15 mouse cellular contexts compared by ENCODE assay signal in the genomic region with DNA sequence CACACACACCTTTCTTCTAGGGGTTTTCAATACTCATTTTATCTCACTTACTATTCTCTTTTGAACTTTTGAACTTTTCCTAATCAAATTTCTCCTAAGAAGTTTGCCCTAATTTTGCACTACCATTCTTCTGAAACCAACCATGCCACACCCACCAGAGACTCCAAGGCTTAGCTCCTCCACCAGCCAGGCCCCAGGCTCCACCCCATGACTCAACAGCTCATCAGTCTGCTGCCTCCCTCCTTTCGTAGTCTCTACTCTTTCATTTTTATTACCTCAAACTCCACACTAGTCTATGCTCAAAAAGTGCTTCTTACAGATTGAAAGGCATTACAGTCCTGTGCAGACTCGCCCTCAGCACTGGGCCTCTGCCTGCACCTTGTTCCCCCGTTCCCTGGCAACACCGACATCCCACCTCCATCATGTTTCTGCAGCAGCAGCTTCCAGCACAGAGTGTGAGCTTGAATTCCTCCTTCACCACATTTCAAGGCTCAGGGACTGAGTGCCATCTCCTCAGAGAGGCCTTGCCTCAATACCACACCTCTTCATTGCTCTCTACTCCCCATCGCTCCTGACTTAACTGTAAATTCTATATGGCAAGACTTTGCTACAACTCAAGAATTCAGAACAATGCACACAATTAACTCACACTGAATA. TPM values are rescaled to one million over a fixed set of nuclear protein-coding genes. Genes with fewer than 3 reads are reported as not detected.
DNase-seq lines count a peak whose midpoint lies in the region; ATAC-seq and TF ChIP-seq lines count a peak whose summit lies in the region.
"Had no signal": no experiment of that assay in that cellular context is flagged by ENCODE, and none has a peak within 500 bp of the region (broad histone marks: within the 10 kb centered on the region; RNA-seq: fewer than 3 reads in every experiment).

No protein-coding gene starts in this region.

- no peaks in the 10 kb centered on the region for H3K27me3 ChIP-seq in heart, embryonic 10.5 days (ENCODE audit: insufficient read depth, poor library complexity, severe bottlenecking)
- no peaks in the 10 kb centered on the region for H3K27me3 ChIP-seq in MEL (ENCODE audit: control insufficient read depth in 1 of 2, insufficient read depth in 2 of 2, low read length in 2 of 2)
- H3K27me3 ChIP-seq: CH12.LX; embryonic facial prominence, embryonic 15.5 days; hindbrain, embryonic 15.5 days had no signal

- H3K9me3 ChIP-seq in heart, embryonic 10.5 days: no peaks in the 10 kb centered on the region
- no peaks in the 10 kb centered on the region for H3K9me3 ChIP-seq in MEL (replicated peaks; ENCODE audit: insufficient read depth, low read length)
- H3K9me3 ChIP-seq: embryonic facial prominence, embryonic 15.5 days; hindbrain, embryonic 15.5 days; limb, embryonic 10.5 days had no signal

- DNase-seq in heart, embryonic 10.5 days (ENCODE audit: low spot score): peak; percentile 86
- DNase-seq in heart, postnatal 14 days: no peak
- peak; percentile 31 for DNase-seq in MEL (ENCODE audit: low read depth, low spot score)
- DNase-seq in c-Kit-positive CD71-positive TER-119-positive erythroid progenitor cells, embryonic 14.5 days (ENCODE audit: low spot score): peak; percentile 49
- no peak for DNase-seq in kidney, postnatal 25 days
- no peak for DNase-seq in urinary bladder, adult 18-20 months (ENCODE audit: low spot score in 2 of 2)
- DNase-seq: cerebellum, adult 9-11 months; lung, postnatal 4 days had no signal

- H3K36me3 ChIP-seq in heart, embryonic 10.5 days: peaks cover 4% of the 10 kb centered on the region; the same call in 1 of the 2 replicates
- no peaks in the 10 kb centered on the region for H3K36me3 ChIP-seq in MEL (ENCODE audit: control insufficient read depth in 1 of 2, insufficient read depth in 2 of 2, low read length in 2 of 2)
- H3K36me3 ChIP-seq in macrophage (ENCODE audit: inconsistent target): 0 out of 2 replicates have a peak, but pooled peaks cover 8% of the 10 kb centered on the region

- ATAC-seq in granulocyte monocyte progenitor cell, adult 5-6 weeks (replicated peaks; ENCODE audit: poor library complexity, severe bottlenecking): no peak

- no peak for TF ChIP-seq RAD21 in MEL (IDR thresholded peaks at IDR 0.05; ENCODE audit: low read depth, low read length)

- no peaks in the 10 kb centered on the region for H3K79me2 ChIP-seq in MEL (ENCODE audit: control insufficient read depth, insufficient read depth, low read length, poor library complexity)
- no peaks in the 10 kb centered on the region; the same call in 1 of the 2 replicates for H3K79me2 ChIP-seq in macrophage (ENCODE audit: inconsistent target)

- no peak for TF ChIP-seq CTCF in MEL (IDR thresholded peaks at IDR 0.05 in 2 of 3, conservative IDR thresholded peaks at IDR 0.05 in 1 of 3; ENCODE audit: control insufficient read depth in 1 of 3, insufficient read depth in 1 of 3, low read depth in 2 of 3, low read length in 3 of 3, poor library complexity in 1 of 3, severe bottlenecking in 1 of 3)

- no peak overlapping the region for H3K9ac ChIP-seq in MEL (ENCODE audit: control insufficient read depth, low read depth, low read length, poor library complexity, severe bottlenecking)
- H3K9ac ChIP-seq: embryonic facial prominence, embryonic 15.5 days; hindbrain, embryonic 15.5 days had no signal

- WGBS in heart, embryonic 10.5 days: 68% methylated on average over 5 of the region's 5 CpGs
- 93% methylated on average over 5 of the region's 5 CpGs for WGBS in macrophage (ENCODE audit: missing documents)

- intact Hi-C loops in heart, postnatal 14 days (cut with DNase I): loop anchor here (10.0 kb wide), 2 partner anchors 86 to 136 kb away; no protein-coding TSS in a partner anchor

- H3K4me1 ChIP-seq in heart, embryonic 10.5 days: peaks cover 18% of the 10 kb centered on the region
- no peaks in the 10 kb centered on the region for H3K4me1 ChIP-seq in MEL (ENCODE audit: control insufficient read depth in 1 of 2, insufficient read depth in 2 of 2, low read length in 2 of 2)
- H3K4me1 ChIP-seq: hindbrain, embryonic 15.5 days; limb, embryonic 10.5 days had no signal

- peak overlapping the region; percentile 10; the same call in 1 of the 2 replicates for H3K4me3 ChIP-seq in heart, embryonic 10.5 days
- H3K4me3 ChIP-seq in MEL (ENCODE audit: control insufficient read depth in 1 of 2, insufficient read depth in 1 of 2, low read depth in 2 of 2, low read length in 2 of 2) (peak overlapping the region in 1 of 2 experiments; percentile 10; a peak in 1 of 4 replicates), macrophage (ENCODE audit: inconsistent target) (no peak overlapping the region)
- H3K4me3 ChIP-seq: embryonic facial prominence, embryonic 15.5 days; hindbrain, embryonic 15.5 days; limb, embryonic 10.5 days had no signal

- no peak for TF ChIP-seq EP300 in MEL (IDR thresholded peaks at IDR 0.05; ENCODE audit: low read depth in 1 of 2, low read length in 2 of 2)

- H3K27ac ChIP-seq in heart, embryonic 10.5 days: peak overlapping the region; percentile 11; the same call in 1 of the 2 replicates
- H3K27ac ChIP-seq in MEL (ENCODE audit: control insufficient read depth, low read depth, low read length) (no peak overlapping the region), macrophage (peak overlapping the region; percentile 7; the same call in 1 of the 2 replicates)
- H3K27ac ChIP-seq: embryonic facial prominence, embryonic 15.5 days; hindbrain, embryonic 15.5 days; kidney, postnatal 0 days; limb, embryonic 10.5 days had no signal

- TF ChIP-seq POLR2A in MEL (IDR thresholded peaks at IDR 0.05; ENCODE audit: control insufficient read depth in 1 of 2, insufficient read depth in 1 of 2, low read depth in 1 of 2, low read length in 2 of 2, poor library complexity in 1 of 2): no peak

TF ChIP-seq in MEL, 35 proteins besides CTCF, POLR2A, EP300 and RAD21:
- TF ChIP-seq RCOR1 (IDR thresholded peaks at IDR 0.05; ENCODE audit: low read depth, low read length): no peak
- TF ChIP-seq NRF1 (IDR thresholded peaks at IDR 0.05; ENCODE audit: insufficient read depth, low read depth, low read length, poor library complexity, severe bottlenecking): no peak
- TF ChIP-seq ZMIZ1 (IDR thresholded peaks at IDR 0.05; ENCODE audit: low read depth, low read length): no peak
- TF ChIP-seq JUND (IDR thresholded peaks at IDR 0.05; ENCODE audit: low read depth, low read length): no peak
- no peak for TF ChIP-seq MXI1 (IDR thresholded peaks at IDR 0.05; ENCODE audit: low read depth, low read length)
- no peak for TF ChIP-seq POLR2AphosphoS2 (IDR thresholded peaks at IDR 0.05; ENCODE audit: low read length)
- TF ChIP-seq HCFC1 (IDR thresholded peaks at IDR 0.05; ENCODE audit: low read depth, low read length): no peak
TF ChIP-seq in MEL: peak in this region for 0.

RNA-seq across cellular contexts. Expression of a gene that starts 30.6 kb away (rescaled TPM):
- polyA plus RNA-seq in heart, embryonic 10.5 days (2016; fragmentation: Nextera tagmentation; extraction: Ambion mirVana): 150 and 241 TPM in 2 replicates
- 100 to 1,000 TPM; 213 to 231 TPM for total RNA-seq in heart, postnatal 14 days (2021)
- total RNA-seq in MEL (2012; rRNA removed): 0.52 and 0.54 TPM in 2 replicates
- polyA plus RNA-seq in MEL (2012; ENCODE audit: insufficient read depth in 1 of 2, insufficient read length in 2 of 2, low read depth in 1 of 2, low replicate concordance in 2 of 2, missing spikeins in 1 of 2) (1 to 10 TPM in 1 of 2 experiments, not detected in 1; 1.1 TPM), macrophage (2018) (0.01 to 0.17 TPM (median 0.02 TPM) in 3 replicates)
- total RNA-seq in macrophage (2018; cell fraction: chromatin; rRNA removed): 1 to 10 TPM in 22 of 26 experiments, under 1 TPM in 4; 0.42 to 5.9 (median 2.4) TPM
- total RNA-seq in macrophage (2018; cell fraction: cytosol; rRNA removed): under 1 TPM in 25 of 26 experiments, not detected in 1; 0.04 to 0.56 (median 0.15) TPM
- total RNA-seq in macrophage (2018; cell fraction: nucleus; rRNA removed): 1 to 10 TPM in 13 of 26 experiments, under 1 TPM in 13; 0.29 to 2.9 (median 1.1) TPM
- total RNA-seq in granulocyte monocyte progenitor cell, adult 5-6 weeks (2014; fragmentation: Nextera tagmentation): not detected in 2 replicates
- total RNA-seq in granulocyte monocyte progenitor cell, adult 5-6 weeks (2017): 0.86 TPM in 1 of 2 replicates, not detected in the other
- total RNA-seq: CH12.LX had no signal

Comparison
In these comparisons a context has a peak if more than half of its experiments do, and no peak if none do; other contexts are left out.
1. DNase-seq: peak in heart, embryonic 10.5 days (single experiment), MEL (single experiment) and c-Kit-positive CD71-positive TER-119-positive erythroid progenitor cells, embryonic 14.5 days (single experiment); none in heart, postnatal 14 days (0 of 2), kidney, postnatal 25 days (0 of 2) and urinary bladder, adult 18-20 months (0 of 2).
2. RNA of a gene that starts 30.6 kb away (total RNA-seq): 213 to 231 TPM in heart, postnatal 14 days; 0.52 to 0.54 TPM in MEL and 0.86 TPM in granulocyte monocyte progenitor cell, adult 5-6 weeks; every median in the first group is over 100 times any median in the second.